Mouse (Mus musculus): Measurements from ENCODE around the gene Snapc3.

GRCm38 (mm10) chr4:83514183-83514582 lies 96.7 kb downstream of the Snapc3 start:
- TF ChIP-seq CTCF (IDR thresholded peaks at IDR 0.05; ENCODE audit: low read depth) (no peak), EP300 (optimal IDR thresholded peaks at IDR 0.05) (no peak)

Measured in stomach, postnatal 0 days (tissue).